Mouse (Mus musculus): ENCODE measurements around the gene Cyp4b1.

DNA sequence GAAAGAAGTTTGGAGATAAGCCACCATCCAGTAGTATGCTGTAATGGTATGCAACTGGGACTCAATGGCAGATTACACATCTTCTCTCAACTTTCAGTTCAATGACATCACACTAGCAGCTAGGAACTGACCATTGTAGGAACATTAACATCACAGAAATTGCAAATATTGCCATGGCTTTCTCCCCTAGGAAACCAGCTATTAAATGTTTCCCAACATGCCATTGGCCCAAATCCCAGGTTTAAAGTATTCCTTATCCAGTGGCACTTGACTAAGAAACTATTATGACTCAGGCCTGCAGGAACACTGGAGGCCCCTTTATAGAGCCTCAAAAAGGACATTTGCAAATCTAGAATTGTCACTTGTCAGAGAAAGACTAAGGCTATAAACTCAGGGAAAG is 1.8 kb upstream of the Cyp4b1 start:
- TF ChIP-seq CTCF (IDR thresholded peaks at IDR 0.05; ENCODE audit: low read depth) (no peak), EP300 (IDR thresholded peaks at IDR 0.05; ENCODE audit: low read depth) (no peak)

All from heart, postnatal 0 days (tissue).